Mouse (Mus musculus) regulatory T cell (primary cell): ENCODE results near the gene Ralgps1.
"Not testable (repeated sequence)": the region's sequence is repeated elsewhere in the genome, so short reads cannot be mapped to it uniquely, and the experiment has no call there.

Source experiments
- in situ Hi-C: fragments of 300-600 bp; cut with MboI, MseI; formaldehyde crosslinking; loops from one replicate; pipeline ENCODE4 v1.15.1; 2025; ENCODE audit warnings: high pct_unique_total_duplicates

Gene Ralgps1

DNA sequence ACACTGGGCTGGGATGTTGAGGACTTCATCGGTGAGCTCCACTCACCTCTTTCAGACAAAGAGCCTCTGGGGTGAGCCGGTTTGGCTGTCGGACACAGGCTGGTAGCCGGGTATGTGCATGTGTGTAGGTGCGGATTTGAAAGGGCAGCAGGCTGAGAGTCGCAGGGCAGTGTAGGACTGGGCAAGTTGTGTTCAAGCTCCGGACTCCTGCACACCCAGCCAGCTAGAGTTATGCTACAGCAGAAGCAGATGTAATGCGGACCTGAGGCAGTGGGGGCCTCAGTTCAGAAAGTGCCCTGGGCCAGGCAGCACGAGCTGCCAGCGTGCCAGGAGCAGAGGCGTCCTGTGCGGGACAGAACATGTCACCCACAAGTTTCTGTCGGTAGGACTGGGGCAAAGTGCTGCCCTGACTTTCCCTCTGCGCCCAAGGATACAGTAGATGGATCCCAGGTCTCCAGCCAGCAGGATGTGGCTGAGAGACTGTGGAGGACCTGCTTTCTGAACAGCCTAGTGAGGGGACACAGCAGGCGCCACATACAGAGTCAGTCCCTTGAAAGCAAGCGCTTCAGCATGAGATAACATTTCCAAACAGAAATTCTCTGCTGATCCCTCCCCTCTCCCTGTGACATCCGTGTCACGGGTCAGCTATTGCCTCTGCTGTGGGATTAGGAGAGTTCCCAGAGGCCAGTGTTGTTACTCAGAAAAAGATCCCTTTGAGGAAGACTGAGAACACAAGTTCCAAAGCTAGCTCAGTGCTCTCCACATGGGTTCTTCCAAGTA is 154.5 kb downstream of the Ralgps1 start:
- in situ Hi-C loops: loop anchor here (5.0 kb wide), 1 partner anchor 135 kb away; no protein-coding TSS in a partner anchor

DNA sequence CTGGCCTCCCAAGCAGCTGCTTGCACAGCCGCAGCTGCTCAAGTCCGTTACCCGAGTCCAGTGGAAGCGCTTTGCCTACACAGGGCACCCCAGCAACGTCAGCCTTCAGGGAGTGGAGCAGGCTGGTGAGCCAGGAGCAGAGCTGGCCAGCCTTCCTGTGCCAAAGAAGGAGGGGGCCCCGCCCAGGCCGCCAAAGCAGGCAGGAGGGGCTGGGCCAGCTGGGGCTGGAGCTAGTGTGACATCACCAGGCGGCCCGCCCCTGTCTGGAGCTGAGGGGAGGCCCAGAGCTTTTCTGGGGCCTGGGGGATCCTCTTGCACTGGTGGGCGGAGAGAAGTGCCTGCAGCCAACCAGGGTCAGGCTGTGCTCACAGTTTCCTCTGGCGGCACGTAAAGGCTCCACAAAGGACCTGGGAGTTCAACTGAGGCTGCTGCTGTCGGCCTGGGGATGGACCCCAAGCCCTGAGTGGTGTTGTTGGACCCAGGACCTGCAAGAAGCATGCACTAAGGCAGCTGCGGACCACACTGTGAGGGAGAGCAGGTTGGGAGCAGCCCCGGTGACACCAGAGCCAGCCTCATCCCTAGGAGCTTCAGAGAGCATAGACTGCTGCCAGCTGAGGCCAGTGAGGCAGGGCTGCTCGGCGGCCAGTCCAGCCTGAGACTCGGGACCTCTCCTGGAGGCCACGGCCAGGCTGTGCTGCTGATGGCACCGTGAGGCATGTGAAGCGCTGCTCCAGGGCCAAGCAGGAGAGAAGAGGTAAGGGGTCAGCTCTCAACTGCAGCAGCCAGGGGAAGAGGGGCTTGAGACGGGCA is 155.4 kb downstream of the Ralgps1 start, which contains the start of gene Angptl2:
Gene Angptl2, plus strand, starts transcription at position 370 of the 810 bp plus-strand sequence.
- in situ Hi-C loops: loop anchor here (5.0 kb wide), 1 partner anchor 136 kb away; no protein-coding TSS in a partner anchor

DNA sequence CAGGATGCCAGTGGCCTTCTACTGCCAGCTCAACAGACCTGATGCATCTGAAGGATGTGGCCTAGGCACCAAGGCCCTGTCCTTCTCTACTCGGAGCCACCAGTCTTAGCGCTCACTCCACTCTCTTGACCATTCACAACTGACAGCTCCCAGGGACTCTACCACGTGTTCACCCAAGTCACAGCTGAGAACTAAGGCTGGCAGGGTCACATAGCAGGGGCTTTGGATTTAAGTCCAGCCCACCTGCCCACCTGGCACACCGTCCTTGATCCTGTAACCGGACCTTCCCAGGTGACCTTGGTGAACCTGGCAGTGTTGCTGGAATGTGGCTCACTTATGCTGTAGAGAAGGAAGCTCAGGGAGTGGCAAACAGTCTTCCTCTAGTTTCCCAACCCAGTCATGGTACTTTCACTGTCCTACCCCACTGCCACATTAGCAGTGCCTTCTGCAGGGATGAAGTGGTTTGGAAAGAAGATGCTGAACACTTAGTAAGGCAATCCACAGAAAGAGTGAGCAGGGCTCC is 156.0 kb downstream of the Ralgps1 start:
- in situ Hi-C loops: loop anchor here (5.0 kb wide), 1 partner anchor 137 kb away; no protein-coding TSS in a partner anchor

DNA sequence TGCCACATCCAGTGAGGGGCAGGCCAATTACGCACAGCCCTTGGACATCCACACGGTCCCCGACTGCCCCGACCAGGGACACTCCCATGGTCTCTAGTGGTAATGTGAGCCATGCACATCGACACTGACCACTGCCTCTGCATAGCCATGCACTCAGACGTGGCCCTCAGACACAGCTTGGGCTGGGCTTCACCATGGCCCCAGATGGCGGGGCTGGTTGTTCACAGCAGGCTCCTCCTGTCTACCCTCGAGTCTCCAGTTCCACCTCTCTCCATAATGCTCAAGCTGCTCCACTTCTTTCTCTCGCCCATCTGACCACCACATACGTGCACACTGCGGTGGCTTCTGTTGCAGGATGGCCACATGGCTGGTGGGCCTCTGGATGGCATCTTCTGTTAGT is 160.0 kb downstream of the Ralgps1 start:
- in situ Hi-C loops: not testable (repeated sequence)

DNA sequence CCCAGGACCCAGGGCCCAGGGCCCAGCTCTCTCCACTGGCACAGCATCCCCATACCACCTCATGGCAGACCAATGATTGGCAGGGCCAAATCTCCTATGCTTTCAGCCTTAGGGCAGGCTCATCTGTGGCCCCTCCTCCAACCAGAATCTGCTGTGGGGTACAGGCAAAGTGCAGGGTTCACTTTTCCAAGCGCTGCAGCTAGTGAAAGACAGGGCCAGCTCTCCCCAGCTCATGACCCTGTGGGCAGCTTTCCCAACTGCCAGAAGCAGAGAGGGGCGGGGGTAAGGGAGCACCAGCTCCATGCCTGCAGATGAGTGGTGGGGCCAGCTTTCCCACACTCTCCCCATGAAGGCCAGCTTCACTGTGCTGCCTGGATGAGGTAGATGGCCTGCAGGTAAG is 160.4 kb downstream of the Ralgps1 start:
- in situ Hi-C loops: no loop called here

DNA sequence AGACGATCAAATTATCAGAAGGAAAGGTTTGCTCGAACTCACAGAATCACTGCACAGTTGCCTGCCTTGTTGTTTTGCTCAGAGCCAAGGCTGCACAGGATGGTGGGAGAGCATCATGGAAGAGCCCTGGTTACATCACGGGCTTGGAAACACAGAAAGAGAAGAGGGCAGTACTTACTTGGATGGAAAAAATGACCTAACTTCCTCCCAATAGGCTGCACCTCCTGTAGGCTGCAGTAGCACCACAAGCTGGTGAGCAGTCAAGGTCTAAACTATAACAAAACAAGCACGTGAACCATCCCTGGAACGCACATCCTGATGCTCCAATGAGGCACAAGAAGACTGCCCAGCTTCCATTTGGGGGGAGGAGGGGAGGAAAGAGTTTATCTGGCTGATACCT is 163.2 kb downstream of the Ralgps1 start:
- in situ Hi-C loops: loop anchor here (5.0 kb wide), 1 partner anchor 41 kb away; no protein-coding TSS in a partner anchor

DNA sequence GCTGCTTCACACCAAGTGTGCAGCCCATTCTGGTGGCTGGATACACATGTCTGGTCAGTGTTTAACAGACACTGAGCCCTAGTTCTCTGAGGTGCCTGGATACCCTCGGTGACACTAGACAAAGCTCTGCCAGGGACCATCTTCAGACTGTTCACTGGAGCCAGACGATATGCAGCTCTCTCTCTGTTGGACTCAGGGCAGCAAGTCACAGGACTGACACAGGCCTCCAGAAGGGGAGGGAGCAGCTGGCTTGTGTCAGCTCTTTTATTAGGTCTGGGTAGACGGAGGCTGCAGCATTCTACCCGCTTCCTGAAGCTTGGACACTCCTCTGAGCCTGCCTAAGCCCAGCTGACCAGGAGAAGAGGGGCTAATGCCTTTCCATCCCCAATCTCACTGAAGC is 164.2 kb downstream of the Ralgps1 start:
- in situ Hi-C loops: loop anchor here (5.0 kb wide), 1 partner anchor 40 kb away; no protein-coding TSS in a partner anchor

DNA sequence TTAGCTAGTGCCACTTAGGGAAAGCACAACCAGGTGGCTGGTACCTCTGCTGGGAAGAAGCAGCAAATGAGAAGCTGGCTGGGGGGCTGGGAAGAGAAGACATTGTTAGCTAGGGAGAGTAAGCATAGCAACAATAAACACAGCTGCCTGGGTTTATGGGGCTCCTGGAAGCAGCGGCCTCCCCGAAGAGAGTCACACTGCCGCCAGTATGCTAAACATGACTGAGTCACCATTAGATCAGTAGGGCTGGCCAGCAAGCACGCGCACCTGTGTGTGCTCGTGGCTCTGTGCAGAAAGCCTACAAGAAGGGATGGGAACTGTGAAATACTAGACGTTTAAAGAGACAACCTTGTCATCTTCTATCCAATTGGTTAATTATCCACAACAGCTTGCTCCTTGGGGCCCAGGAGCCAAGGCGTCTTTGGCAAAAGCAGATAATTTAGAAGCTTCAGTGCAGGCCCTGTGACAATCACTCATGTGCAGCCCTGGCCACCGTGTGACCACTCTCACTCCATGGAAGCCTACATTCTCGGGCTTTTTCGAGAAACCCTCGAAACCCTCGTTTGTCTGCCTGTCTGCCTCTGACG is 165.3 kb downstream of the Ralgps1 start:
- in situ Hi-C loops: loop anchor here (5.0 kb wide), 1 partner anchor 39 kb away; no protein-coding TSS in a partner anchor

DNA sequence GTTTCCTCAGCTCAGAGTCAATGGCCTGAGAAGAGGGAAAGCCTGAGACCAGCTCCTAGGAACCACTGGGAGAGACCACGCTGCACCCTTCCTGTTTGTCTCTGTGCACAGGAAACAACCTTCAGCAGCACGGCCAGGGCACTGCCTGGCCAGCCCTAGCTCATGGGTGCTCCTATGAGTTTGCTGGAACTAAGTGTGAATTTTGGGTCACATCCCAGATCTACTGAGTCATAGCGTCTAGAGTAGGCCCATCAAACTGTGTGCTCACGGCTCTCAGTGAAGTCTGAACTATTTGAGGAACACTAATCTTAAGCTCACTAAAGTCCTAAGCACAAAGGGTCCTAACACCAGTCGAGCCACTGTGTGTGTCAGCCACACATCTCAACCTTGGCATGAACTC is 166.3 kb downstream of the Ralgps1 start:
- in situ Hi-C loops: loop anchor here (5.0 kb wide), 1 partner anchor 38 kb away; no protein-coding TSS in a partner anchor

DNA sequence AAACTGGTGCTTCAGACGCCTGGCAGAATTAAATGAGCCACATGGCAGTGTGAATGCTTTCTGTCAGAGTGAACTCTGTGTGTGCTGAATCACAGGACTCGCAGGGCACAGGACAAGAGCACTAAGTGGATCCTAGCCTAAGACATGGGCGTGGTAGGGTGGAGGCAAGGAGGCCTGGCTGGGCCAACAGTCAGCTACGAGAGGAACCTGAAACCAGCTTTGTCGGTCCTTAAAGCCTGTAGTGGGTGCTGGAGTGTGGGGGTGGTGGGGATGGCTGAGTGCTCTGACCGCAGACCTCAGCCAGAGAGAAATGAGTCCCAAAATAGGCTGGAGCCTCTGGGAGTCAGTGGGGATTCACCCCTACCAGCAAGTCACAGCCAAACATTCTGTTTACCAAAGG is 168.0 kb downstream of the Ralgps1 start:
- in situ Hi-C loops: no loop called here

DNA sequence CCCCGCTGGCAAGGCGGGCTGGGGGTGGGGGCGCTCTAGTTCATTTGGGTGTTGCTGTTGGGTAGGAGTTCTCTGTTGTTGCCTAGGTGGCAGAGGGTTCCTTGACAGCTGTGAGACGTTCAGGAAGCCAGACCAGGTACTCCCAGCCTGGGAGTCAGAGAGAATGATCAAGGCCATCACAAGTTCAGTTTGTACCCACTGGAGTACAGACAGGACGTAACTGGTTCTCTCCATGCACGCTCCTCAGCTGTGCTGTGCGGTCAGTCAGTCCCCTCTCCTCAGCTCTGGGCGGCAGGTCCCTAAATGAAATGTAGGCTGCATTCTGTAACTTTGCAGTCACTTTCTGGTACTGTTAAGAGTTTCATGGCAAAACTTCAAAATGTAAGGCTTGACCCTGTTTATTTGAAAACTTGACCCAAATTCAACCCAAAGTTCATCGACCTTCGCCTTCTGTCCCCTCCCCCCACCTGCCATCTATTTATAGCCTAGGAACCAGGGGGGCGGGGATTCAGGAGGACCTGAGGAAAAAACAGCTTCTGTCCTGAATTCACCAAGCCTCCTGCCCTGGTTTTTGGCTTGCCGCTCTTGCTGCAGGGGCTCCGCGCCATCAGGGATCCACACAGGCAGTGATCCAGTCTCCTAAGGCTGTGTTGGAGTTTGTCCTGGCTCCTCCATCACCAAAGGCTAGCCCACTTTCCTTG is 170.8 kb downstream of the Ralgps1 start:
- in situ Hi-C loops: no loop called here

DNA sequence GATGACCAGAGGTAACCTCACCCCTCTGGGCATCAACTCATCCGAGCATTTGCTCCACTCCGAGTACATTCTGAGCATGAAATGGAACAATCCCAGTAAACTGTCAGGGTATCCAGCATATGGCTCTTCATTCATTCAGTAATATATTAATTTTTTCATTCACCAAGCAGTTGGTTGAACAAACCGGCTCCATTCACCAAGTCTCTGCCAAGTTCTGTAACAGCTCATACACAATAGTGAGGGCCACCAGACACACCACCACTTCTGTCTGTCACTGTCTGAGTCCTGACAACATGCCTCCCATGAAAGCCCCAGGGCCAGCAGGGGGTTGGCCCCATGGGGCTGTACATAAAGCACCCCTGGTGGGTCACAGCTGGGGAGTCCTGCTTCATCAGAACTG is 181.3 kb downstream of the Ralgps1 start:
- in situ Hi-C loops: no loop called here

DNA sequence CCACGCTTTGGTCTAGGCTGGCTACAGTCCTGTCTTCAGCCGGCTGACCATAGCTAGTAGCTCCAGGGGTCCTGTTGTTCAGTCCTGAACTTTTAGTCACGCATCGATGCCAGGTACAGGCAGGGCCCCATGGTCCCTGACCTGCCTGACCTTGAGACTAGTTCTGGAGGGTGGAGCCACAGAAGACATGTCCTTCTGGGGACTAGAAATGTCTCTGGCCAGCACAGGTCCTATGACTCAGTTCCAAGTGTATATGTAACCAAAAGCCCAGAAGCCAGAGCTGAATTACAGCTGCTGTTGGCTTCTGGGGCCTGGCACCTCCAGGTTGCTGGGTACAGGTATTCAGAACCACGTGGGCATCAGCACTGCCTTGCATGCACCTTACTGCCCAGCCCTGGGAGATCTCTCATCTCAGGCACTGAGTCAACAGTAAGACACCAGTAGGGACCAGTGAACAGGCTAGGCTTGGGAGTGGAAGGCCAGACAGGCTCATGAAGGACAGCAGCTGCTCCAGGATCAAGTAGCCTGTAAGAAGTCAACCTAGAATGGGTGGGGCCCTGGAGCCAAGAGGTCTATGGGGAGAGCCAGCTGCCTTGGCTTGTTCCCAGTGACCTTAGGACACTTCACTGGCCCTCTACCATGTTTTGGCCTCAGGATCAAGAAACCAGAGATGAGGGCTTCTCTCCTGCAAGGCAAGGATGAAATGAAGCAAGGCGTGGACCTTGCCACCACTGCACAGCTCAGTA is 182.2 kb downstream of the Ralgps1 start:
- in situ Hi-C loops: no loop called here

DNA sequence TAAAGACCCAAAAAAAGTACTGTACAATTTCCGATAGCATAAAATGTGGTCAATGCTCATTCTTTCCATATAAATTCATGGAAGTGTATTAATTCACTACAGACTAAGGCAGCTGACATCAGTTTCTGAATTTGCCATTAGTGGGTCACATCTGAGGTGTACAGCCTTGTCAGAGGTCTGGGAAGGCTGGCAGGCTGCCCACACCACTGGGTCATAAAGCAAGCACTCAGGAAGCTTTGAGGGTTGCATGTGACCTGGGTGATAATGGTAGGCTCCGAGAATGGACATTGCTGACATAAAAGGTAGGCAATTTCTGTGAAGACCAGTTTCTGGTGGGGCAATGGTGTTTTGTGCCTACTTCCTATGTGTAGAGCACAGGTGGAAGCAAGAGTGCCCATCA is 183.4 kb downstream of the Ralgps1 start:
- in situ Hi-C loops: no loop called here

DNA sequence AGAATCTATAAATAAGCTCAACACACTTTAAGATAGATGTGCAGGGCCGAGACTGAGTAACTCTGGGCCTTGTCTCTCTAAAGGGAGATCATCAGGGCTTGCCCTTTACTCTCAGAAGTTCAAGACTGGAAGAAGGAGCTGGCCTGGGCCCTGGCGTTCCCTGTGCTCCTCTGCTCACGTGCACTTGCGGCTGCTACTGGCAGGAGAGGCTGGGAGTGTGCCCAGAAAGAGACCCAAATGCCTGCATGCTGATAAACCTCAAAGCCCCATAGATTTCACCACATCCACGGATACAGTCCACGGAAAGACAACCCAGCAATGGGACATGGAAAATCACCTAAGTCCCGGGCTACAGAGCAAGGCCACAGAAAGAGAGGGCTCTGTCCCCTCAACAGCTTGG is 184.8 kb downstream of the Ralgps1 start:
- in situ Hi-C loops: no loop called here

DNA sequence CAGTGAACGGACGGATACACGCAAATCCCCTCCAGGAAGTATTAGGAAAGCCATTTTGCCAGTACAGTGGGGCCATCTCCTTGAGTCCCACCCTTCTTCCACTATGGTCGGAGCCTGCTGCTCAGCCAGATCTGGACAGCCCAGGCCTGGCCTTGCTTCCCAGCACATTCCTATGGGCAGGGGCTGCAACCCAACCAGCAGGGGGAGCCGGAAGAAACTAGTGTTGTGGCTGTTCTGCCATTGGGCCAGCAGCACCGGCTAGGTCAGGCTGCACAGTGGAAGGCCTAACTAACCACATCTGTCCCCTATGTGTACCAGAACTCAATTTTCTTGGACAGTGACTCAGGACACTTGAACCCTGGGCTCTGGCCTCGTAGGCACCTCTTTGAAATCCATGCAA is 186.0 kb downstream of the Ralgps1 start:
- in situ Hi-C loops: no loop called here

DNA sequence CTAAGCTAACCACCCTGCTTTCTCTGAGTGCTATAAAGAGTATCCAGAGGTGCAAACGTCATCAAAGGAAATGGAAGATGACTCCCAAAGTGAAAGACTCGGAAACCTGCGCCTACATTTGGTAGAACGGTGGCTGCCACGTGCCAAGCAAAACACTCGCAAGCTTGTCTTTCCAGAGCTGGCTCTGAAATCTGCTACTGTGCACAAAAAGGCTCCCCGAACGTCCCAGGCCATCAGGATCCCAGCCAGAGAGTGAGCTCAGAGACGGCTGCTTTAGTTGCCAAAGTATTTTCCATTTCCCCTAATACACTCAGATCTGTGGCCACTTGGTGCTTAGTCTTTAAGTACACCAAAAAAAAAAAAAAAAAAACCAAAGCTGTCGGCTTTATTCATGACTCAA is 186.6 kb downstream of the Ralgps1 start:
- in situ Hi-C loops: no loop called here

DNA sequence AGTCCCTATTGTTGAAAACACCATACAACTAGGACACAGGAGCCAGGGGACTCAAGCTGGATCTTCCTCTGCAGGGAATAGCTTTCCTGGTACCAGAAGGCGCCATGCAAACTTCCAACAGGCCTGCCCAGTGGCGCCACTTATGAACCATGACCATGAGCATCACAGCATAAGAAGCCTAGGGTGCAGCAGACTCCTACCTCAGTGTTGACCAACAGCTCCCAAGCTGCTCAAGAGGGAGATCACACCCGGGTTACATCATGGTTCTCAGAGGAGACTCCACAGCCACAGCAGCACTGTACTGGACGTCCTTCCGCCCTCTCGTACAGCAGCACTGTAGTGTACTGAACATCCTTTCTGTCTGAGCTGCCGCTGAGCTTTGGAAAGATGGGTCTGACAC is 188.0 kb downstream of the Ralgps1 start:
- in situ Hi-C loops: no loop called here

DNA sequence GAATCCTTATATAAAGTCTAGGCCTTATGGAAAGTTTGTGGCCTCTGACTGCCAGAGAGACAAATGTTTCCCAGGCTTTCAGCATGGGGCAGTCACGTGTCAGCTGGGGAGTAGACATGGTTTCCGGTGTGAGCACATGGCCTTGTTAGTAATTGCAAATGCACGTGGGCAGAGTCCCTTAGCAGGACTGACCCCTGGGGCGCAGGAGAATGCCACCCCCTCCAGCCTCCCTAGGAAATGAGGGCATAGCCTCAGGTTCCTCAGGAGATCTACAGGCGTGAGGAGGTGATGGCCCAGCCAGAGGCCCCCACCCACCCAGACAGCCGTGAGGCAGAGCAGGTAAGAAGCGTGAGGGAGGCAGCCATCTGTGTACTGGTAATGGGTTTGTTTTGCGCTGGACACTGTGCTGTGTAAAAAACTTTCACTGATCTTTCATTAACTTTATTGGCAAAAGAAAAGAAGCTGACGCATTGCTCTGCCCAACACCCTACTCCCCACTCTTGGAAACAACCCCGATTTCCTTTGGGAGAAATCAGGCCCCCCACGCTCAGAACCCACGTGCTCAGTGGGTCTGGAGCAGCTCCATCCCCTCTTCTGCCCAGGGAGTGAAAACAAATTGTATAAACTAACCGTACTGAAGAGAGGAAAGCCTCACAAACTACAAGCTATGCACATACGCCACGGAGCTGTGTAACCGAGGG is 191.2 kb downstream of the Ralgps1 start:
- in situ Hi-C loops: no loop called here
